Mouse (Mus musculus) limb, embryonic 10.5 days (tissue): ENCODE measurements at regions not wholly inside any gene's neighbourhood (a gene's known extent, or its start where the extent isn't known, plus 50 kb on each side); places are given as distances from the start of the nearest gene placed in this dataset.
A peak's percentile ranks its signal among the peaks of the same experiment; 100 is the strongest.
"Not testable (repeated sequence)": the region's sequence is repeated elsewhere in the genome, so short reads cannot be mapped to it uniquely, and the experiment has no call there.

Source experiments
- DNase-seq: peaks from one replicate; pipeline ENCODE4 v3.0.0-alpha.2; 2017; ENCODE audit warnings: low spot score
- H3K27ac ChIP-seq: fragments of 300-500 bp; sonication (generic); 2 replicates; pipeline ENCODE4 v1.5.1; 2016; ENCODE audit warnings: mild to moderate bottlenecking
- H3K27me3 ChIP-seq: fragments of 300-500 bp; sonication (generic); 2 replicates; pipeline ENCODE4 v1.6.1; 2016; ENCODE audit warnings: low read depth, mild to moderate bottlenecking; ENCODE audit not compliant: poor library complexity, severe bottlenecking
- H3K36me3 ChIP-seq: fragments of 300-500 bp; sonication (generic); 2 replicates; pipeline ENCODE4 v1.6.1; 2016; ENCODE audit warnings: mild to moderate bottlenecking, moderate library complexity
- H3K4me1 ChIP-seq: fragments of 300-500 bp; sonication (generic); 2 replicates; pipeline ENCODE4 v1.6.1; 2016
- H3K4me3 ChIP-seq: fragments of 300-500 bp; sonication (generic); 2 replicates; pipeline ENCODE4 v1.5.1; 2016; ENCODE audit warnings: mild to moderate bottlenecking, moderate library complexity
- H3K9me3 ChIP-seq: fragments of 300-500 bp; sonication (generic); replicated peaks from 2 replicates; pipeline ENCODE4 v1.6.1; 2016; ENCODE audit warnings: mild to moderate bottlenecking
- WGBS: fragments of 180-500 bp; shearing (Covaris S2); methylation state at CpG from one replicate; pipeline ENCODE4 v1.1.7; 2016; 5-methylcytosine and 5-hydroxymethylcytosine counted together

- Histone ChIP-seq H3K36me3 (peaks cover 23% of the 10 kb centered on the region), H3K4me3 (peak overlapping the region; percentile 41)
- peak; percentile 81 for DNase-seq
- not testable (repeated sequence) for H3K4me1 ChIP-seq, H3K27ac ChIP-seq, H3K27me3 ChIP-seq, H3K9me3 ChIP-seq
- 3% methylated on average over 14 of the region's 48 CpGs for WGBS
Observed at GRCm38 (mm10) chr10:81996742-81997536, 51.0 kb upstream of the Zfp873 start.
